Mouse (Mus musculus) spleen, adult 18-20 months (tissue): ENCODE data around the gene Ins2.

ENCODE experiments used
- DNase-seq, 2 experiments: peaks; one replicate each; pipeline ENCODE4 v3.0.0; 2022; ENCODE audit warnings: mixed read lengths in 2 of 2

Gene Ins2

DNA sequence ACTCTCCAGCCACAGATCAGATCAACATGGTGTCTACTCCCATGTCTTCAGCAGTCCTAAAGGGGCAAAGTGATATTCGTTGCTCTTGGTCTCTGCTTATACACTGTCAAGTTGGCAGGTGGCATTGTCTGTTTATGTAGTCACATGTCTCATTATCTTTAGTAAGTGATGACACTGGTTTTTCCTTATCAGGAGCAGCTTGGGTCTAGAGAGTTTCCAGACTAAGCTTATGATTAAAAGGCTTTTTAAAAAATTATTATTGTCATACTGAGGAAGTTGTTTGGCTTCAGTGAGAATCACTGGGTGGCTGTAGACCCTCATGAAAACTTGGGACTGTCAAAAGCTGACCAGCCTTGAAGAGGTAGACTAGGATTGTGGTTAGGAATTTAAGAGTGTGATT is at the start of gene Ins2:
Ins2 (minus strand) TSS at position 101 of the 400 bp plus-strand sequence.
- no peak for DNase-seq

DNA sequence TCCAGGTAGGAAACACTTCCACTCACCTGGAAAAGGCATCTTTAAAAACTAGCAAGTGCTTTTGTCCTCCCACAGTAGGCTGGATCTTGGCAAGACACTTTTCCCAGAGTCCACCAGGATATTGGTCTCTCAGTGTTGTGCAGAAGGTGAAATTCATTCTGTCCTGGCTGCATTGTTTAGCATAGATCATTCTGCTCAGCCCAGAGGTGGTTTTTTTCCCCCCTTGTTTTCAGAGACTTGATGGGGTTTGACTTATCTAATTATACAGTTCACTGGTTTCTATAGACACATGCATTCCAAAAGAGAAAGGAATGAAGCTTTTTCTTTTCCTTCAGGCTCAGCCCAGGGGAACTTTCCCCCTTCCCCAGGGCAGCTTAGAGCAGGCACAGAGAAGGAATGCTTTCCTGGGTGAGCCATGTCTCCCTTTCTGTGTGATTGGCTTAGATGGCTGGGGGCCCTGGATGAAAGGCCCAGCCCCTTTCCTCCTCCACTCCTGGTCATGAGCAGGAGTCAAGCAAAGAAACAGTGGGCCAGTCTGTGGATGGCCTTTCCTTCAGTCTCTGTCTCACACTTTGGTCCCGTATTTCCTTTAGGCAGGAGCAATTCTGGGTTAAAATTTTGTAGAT is 49.6 kb upstream of the Ins2 start:
- no peak for DNase-seq

DNA sequence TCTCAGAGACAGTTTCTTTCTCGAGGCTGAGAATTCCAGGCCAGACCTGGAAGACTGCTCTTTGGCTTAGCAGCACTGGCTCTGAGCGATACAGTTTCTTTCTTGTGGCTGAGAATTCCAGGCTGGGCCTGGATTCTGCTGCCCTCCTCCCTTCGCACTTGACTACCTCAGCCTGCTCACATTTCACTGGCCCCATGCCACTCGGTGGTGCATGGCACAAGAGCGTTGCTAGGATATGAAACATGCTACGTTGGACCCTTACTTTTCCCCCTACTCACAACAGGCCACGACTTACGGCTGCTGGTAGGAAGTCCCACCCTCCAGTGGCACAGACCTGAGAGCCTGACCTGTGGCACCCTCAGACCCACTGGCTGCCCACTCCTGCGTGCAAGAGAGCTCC is 46.5 kb upstream of the Ins2 start:
- DNase-seq: no peak

DNA sequence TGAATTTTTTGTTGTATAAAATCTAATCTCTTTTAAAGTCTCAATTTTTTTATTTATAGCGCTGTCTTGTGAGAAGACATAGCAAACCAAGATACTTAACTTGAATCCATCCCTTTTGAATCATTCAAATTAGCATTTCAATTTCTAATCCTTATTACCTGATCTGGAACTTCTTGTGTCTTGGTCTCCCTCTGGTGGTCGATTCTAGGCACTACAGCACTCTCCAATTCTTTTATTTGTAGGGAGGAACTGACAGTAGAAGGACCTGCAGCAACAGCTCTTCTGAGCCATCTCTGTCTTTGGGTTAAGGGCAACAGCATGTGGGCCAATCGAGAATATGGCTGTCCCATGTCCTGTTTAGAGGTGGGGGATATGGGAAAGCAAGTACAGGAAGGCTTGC is 5.4 kb downstream of the Ins2 start:
- DNase-seq: peak in 1 of 2 experiments; percentile 16

DNA sequence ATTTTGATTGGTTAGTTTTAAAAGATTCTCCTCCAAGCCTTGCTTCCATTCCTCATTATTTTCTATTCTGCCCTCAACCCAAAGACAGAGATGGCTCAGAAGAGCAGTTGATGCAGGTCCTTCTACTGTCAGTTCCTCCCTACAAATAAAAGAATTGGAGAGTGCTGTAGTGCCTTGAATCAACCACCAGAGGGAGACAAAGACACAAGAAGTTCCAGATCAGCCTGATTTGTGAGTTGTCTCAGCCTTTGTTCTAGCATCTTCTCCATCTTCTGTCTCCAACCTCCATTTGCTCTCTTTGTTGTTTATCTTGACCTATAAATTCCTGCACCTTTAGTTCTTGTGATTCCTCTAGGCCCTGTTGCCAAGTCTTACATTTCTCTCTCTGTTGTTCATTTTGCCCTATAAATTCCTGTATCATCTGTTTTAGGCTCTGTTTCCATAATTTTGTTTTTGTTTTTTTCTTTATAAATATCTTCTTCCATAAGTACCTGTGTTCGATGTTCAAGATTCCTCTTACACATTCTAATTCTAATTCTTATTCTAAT is 6.2 kb downstream of the Ins2 start:
- DNase-seq: peak in 1 of 2 experiments; percentile 2

DNA sequence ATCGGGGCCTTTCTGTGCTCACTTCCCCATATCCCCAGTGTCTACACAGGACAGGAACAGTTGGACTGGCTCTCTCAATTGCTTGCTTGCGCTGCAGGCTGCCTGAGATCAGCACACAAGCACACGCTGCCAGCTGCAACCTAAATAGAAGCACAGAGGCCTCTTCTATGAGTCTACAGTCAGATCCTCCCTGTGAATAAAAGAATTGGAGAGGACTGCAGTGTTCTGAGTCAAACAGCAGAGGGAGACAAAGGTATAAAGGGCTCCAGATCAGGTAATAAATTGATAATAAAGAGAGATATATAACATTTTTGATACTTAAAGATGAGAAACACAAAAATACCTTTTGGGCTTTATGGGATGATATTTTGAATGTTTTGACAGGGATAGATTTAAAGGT is 17.2 kb downstream of the Ins2 start:
- DNase-seq: no peak

DNA sequence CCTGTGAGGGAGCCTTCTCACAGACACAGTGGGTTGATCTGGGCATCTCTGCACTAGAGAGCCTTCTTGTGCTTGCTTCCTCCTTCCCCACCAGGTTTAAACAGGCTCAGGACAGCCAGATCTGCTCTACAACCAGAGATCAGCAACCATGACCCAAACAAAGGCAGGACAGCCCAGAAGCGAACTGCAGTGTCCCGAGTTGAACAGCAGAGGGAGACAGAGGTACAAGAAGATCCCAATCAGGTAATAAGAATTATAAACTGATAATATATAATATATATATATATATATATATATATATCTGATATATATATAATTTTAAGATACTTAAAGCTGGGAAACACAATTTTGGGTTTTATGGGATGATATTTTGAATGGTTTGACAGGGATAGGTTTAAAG is 22.5 kb downstream of the Ins2 start:
- peak in 1 of 2 experiments; percentile 18 for DNase-seq

DNA sequence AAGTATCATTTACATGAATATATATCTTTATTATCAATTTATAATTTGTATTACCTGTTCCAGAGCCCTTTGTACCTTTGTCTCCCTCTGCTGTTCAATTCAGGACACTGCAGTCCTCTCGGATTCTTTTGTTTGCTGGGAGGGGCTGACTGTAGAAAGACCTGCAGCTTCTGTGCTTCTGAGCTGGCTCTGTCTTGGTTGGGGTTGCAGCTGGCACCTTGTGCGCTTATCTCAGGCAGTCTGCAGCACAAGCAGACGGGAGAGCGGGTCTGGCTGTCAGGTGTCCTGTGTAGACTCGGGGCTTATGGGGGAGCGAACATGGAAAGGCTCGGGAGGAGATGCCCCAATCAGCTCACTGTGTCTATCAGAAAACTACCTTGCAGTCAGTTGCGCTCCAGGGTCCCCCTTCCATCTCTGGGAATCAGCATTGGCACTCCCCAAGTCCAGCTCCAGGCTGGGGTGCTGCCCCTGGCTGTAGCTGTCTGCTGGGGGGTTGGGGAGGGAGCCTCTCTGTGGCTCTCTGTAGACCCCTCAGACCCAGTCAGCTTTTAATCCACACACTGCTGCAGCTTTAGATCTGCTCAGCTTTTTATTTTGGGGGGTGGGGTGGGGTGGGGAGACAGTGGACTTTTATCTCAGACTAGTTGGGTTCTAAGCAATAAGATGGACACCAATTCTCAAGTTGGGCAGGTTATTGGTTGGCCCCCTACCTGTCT is 28.2 kb downstream of the Ins2 start:
- peak in 1 of 2 experiments; percentile 26 for DNase-seq

DNA sequence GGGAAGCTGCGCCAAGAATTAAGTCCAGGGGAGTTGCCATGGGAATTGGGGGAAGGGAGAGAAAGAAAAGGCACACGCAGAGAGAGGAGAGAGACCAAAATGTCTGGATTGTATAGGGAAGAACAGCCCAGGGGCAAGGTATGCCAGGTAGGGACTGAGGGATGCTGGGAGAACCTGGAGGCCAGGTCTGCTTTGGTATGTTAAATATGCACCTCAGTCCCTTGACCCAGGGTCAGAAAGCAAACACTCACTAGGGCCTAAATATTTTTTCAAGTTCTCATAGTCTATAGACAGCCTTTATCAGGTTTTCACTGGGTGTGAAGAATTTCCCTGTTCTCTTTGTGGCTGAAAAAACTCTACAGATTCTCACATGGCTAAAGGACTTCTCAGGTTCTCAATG is 36.3 kb downstream of the Ins2 start:
- no peak for DNase-seq

DNA sequence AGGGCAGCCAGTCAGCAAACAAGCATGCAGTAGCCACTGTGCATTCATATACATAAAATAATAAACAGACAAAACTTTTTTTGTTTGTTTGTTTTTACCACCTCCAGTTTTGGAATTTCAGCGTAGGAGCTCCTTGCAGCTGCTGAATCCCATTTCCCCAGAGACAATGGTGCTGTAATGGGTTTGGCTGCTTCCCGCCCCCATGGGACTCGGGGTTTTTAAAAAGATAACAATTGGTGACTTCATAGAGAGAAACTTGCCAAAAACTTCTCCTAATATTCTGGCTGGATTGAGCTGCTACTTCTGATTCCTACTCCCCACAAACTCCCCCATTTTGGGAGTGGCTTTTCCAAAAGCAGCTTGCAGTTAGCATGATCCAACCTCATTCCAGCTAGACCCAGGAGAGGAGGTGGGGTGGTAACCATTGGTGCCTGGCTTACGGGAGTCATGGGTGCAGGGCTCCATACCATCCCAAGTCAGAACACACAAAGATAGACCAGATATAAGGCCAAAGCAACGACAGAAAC is 43.8 kb downstream of the Ins2 start:
- no peak for DNase-seq

DNA sequence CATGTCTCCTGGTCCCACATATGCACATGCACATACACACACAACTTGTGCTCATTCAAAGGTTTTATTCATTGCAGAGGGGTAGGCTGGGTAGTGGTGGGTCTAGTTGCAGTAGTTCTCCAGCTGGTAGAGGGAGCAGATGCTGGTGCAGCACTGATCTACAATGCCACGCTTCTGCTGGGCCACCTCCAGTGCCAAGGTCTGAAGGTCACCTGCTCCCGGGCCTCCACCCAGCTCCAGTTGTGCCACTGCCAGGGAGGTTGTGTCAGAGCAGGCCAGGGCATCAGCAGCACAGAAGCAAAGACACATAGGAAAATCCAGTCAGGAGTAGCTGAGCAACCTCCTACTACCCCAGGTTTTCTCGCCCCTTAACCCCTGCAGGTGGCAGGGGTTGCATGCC is 64.6 kb downstream of the Ins2 start:
- DNase-seq: no peak

DNA sequence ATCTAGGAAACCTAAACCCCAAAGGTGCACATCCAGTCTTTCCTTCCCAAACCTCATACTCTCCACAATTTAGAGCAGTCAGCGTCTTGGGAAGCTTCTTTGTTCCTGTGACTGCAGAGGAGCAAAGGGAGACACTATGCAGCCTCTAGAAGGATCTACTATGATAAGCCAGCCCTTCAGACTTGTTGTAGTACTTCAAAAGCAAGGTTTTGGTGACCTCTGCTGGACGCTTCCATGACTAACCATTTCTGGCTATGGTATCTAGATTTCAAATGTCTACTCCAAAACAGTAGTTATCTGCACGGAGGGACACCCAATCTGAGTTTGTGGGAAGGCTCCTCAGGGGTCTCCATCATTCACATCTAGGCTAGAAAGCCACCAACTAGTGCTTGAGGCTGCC is 67.5 kb downstream of the Ins2 start:
- peak in 1 of 2 experiments; percentile 33 for DNase-seq

DNA sequence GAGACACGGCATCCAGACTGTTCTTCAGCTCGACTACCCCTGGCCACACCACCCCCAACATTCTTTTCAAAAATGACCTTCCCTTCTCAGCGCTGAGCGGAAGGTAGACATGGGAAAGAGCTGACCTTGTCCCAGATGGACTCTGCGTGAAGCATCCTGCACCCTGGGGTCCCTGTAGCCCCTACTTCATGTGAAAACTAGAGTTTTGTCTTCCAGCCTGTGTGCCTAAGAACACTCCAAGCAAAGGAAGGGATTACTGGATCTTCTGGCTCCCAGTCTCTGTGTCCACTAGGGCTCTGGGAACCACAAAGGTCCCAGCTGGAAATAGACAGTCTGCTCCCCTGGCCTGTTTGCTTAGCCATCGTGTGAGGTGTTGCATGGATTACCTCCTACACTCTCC is 68.0 kb downstream of the Ins2 start:
- no peak for DNase-seq

DNA sequence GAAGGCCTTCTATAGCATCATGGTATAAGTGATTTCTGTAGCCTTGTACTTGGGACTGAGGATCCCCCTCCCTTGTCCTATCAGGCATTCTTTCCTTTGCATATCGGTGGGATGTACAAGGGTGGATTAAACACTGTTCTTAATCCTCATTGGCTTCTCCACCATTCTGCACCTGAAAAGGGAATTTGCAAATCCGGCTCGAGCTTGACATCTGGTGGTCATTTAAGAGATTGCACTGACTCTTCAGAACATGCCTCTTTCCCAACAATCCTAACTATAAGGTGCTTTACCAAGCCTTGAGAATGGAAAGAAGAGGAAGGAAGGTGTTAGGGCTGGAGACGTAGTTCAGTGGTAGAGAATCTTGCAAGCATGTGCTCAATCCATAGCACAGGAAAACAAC is 71.1 kb downstream of the Ins2 start:
- peak in 1 of 2 experiments; percentile 37 for DNase-seq

DNA sequence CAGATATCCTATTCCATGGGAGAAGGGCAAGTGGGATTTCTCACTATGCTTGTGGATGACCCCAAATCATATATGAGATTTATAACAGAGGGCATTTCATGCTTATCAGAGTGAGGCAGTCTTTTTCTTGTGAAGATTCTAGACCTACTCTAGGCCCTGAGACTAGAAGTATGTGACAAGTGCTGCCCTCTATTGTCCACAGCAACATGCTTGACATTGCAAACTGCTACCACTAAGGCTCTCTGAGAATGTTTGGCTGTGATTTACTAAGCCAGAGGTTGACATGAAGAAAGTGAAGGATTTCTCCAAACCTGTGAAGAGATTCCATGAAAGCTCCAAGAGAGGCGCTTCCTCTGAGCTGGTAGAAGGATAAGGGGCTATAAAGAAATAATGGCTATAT is 72.1 kb downstream of the Ins2 start:
- no peak for DNase-seq

DNA sequence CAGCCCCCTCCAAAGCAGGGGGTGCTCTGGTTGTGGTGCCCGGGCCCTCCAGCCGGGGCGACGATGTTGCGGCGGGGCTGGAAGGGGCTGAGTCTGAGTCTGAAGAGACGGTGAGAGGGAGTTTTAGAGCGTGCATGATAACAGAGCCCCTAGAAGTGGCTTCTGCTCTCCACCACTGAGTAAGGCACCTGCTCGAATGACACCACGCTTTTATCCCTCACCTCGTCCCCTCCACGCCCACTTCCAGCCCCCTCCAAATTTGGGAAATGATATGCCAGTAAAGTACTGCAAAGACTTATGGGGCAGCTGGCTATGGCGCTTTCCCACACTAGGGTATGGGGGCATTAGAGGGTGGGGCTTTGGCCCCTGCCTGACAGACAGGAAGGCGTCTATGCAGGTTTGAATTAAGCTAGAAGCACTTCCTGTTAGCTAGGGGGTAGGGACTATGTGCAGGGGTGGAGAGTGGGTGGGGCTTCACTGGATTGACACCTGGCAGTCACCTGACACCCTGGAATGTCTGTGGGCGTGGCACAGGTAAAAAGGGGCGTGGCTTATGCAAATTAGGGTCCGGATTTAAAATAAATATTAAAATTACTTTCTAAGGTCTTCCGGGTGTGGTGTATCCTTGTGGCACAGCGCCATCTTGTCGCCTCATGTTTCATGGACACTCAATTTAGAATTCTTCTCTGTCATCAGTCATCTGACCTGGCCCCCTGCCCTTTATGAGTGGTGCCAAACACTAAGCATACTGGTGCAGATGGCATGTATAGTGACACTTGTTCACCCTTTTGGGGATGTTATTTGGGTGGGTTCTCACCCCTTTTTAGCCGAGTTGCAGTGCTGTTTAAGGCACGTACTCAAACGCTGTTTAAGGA is 73.2 kb downstream of the Ins2 start, which contains the start of gene Gm49394:
Gm49394 (minus strand) TSS at position 192 of the 875 bp plus-strand sequence.
- DNase-seq: no peak

DNA sequence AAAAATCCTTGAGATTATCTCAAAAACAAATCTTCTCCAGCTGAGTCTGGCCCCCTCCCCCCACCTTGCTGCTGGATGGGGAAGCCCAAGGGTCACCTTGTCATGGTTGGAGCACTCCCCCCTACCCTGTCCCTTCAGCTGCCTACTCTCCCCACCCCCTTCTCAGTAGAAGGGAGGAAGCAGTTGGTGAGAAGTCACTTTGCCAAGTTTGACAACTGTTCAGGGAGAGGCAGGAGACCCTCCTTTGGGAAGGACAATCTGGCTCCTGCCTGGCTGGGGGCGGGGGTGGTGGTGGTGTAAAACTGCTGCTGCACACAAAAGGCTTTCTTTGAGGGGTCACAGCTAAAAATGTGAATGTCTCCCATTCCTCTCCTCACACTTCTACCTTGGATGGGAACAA is 74.9 kb downstream of the Ins2 start:
- DNase-seq: no peak

DNA sequence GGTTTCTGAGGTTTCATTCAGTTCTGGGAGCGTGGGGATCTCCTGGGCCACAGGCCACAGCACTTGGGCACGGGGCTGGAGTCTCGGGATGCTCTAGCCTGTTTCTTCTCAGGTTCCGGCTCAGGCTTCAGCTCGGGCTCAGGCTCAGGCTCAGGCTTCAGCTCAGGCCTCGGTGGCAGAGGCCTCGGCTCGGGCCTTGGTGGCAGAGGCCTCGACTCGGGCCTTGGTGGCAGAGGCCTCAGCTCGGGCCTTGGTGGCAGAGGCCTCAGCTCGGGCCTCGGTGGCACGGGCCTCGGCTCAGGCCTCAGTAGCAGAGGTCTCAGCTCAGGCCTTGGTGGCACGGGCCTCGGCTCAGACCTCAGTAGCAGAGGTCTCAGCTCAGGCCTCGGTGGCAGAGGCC is 75.7 kb downstream of the Ins2 start:
- DNase-seq: no peak

DNA sequence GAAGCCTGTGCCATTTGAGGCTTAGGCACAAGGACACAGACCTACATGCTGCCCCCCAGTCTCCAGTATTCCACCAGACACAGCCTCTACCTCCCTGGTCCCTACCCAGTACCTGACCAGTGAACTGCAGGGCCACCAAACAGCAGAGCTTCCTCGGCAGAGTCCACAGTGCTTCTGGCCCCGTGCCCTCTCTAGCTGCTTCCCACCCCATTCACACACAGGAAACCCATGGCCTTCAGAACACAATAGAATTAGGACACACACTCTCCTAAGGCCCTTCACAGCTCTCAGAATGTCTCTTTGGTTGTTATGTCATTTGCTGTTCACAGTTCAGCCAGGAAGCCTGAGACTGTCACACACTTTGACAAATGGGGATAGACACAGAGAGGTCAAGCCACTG is 76.5 kb downstream of the Ins2 start, which contains the start of gene Igf2:
Igf2 (minus strand) TSS at position 158 of the 400 bp plus-strand sequence.
- no peak for DNase-seq

DNA sequence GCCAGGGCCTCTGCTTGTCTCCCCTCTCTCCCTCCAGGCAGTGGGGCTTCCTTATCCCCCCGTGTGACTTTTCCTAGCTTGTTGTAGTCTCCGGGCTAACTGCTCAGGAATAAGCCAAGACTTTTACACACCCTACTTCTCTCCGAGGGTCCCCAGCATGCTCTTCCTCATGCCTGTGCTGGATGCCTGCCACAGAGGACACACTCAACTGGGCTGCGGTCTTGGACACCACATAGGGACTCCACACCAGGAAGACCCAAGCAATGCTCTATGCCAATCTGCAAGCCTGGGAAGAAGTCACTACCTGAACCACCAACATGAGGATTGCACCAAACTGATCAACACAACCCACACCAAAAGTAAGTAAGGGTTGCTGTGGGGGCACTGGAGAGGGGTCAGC is 77.1 kb downstream of the Ins2 start:
- DNase-seq: no peak

DNA sequence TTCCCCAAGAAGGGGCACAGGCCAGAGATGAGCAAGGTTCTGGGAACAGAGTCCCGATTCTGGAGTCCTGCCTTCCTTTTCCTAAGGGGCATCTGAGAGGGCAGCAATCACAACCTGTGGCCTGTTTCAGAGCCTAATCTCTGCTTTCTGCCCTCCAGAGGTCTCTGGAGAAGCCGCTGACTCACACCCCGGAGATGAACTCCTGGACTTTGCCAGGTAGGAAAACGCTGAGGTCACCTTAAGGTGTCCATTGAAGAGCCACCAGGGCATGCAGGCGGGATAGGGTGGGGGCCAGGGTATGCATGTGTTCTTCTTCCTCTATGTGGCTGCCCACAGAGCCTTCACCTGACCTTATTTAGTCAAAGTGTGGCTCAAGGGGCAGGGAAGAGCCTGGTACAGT is 77.8 kb downstream of the Ins2 start:
- DNase-seq: no peak

DNA sequence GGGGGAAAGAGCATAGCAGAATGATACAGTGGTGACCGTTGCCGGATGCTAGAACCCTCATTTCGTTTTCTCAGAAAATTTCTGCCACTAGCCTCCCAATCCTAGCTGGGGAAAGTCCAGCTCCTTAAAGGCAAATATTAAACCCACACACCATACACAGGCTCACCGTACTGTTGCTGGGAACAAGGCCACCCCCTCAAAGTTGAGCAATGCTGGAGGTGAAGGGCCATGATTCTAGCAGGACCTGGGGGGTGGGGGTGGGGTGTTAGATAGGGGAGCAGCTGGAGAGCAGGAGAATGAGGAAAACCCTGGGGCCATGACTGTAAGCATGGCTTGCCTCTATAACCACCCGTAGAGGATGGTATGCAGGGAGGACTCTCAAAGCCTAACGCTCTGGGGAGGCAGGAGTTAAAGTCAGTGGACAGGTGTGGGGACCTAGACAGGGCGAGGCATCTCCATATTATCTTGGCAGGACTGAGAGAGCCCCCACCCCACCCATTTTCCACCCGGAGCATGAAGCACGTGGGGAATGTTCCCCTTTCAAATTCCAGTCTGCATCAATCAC is 78.6 kb downstream of the Ins2 start:
- DNase-seq: no peak
